Mouse (Mus musculus): Measurements from ENCODE around the gene Olfr889. TPM values are rescaled to one million over a fixed set of nuclear protein-coding genes. Genes with fewer than 3 reads are reported as not detected.
"Not testable (repeated sequence)": the region's sequence is repeated elsewhere in the genome, so short reads cannot be mapped to it uniquely, and the experiment has no call there.

The Olfr889 gene
- polyA plus RNA-seq (2012; rRNA removed) = not detected in 2 replicates

DNA sequence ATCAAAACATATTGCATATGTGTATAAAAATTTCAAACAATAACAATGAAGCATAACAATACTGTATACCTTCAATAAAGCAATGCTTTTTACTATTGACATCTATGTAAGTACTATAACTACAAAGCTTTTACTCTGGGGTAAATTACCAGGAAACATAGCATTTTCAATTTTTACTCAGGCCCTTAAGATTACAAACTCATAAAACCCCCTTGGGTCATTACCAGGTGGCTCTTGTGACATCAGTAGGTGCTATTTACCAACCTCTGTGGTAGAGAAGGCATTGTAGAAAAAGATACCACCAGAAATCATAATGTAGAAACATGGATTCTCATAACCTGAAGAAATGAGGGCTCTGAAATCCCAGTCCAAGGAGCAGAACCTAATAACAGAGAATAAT is at the start of gene Olfr889:
Gene Olfr889 (plus strand): TSS at position 301 of the 400 bp plus-strand sequence.
- no peak for DNase-seq (ENCODE audit: low read depth, low spot score)

DNA sequence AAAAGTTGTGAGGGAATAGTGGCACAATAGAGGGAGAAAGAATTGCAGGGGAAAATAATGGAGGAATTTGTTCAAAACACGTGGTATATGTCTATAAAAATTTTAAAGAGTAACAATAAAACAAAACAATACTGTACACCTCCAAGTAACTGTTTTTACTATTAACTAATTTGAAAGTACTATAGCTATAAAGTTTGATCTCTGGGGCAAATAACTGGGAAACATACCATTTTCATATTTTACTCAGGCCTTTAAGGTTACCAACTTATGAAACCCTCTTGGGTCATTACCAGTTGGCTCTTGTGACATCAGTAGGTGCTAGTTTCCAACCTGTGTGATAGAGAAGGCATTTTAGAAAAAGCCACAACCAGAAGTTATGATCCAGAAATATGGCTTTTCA is 31.2 kb upstream of the Olfr889 start, which contains the start of gene Olfr887:
Gene Olfr887 (plus strand): TSS at position 301 of the 400 bp plus-strand sequence.
- no peak for DNase-seq (ENCODE audit: low read depth, low spot score)
- 63% methylated on average over 1 of the region's 1 CpGs for WGBS

DNA sequence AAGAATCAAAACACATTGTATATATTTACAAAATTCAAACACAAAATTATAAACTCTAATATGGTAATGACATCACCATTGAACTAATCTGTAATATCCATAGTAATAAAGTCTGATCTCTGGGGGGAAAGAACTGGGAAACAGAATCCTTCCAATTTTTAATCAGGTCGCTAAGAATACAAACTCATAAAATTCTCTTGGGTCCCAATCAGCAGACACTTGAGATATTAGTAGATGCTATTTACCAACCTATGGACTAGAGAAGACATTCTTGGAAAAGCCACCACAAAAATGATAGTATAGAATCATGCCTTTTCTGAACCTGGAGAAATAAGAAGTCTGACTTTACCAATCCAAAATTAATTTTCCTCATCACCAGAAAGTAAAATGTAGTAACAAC is 7.2 kb upstream of the Olfr889 start, which contains the start of gene Olfr888:
Gene Olfr888 (plus strand): TSS at position 301 of the 400 bp plus-strand sequence.
- DNase-seq (ENCODE audit: low read depth, low spot score) = no peak
- 81% methylated on average over 1 of the region's 1 CpGs for WGBS

DNA sequence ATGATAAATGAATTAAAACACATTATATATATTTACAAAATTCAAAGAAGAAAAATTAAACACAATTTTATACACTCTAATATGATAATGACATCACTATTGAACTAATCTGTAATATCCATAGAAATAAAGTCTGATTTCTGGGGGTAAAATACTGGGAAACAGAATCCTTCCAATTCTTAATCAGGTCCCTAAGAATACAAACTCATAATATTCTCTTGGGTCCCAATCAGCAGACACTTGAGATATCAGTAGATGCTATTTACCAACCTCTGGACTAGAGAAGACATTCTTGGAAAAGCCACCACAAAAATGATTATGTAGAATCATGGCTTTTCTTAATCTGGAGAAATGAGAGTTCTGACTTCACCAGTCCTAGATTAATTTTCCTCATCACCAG is 27.2 kb downstream of the Olfr889 start, which contains the start of gene Olfr890:
Gene Olfr890 (plus strand): TSS at position 301 of the 400 bp plus-strand sequence.
- DNase-seq (ENCODE audit: low read depth, low spot score) = no peak

DNA sequence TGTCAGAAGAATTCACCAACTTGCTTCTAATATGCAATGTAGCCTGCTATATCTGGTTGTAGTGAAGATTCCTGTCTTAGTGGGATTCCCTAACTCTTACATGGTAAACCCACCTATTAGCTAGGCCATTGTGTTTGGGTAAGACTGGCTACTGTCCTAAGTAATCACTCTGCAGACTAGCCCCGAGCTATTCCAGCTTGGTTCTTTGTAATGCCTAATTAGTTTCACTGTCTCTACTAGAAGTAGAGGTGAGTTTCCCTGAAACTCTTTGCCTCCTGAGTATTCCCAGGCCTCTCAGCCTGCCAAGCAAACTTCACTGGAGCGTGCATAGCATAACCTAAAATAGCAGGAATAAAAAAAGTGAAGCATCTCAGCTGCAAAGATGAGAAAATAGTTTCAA is 53.3 kb downstream of the Olfr889 start:
- 49% methylated on average over 2 of the region's 2 CpGs for WGBS
- not testable (repeated sequence) for DNase-seq (ENCODE audit: low read depth, low spot score)

Other genes starting within 250 kb of the Olfr889 start
- gene Olfr145, start 218.5 kb upstream of the Olfr889 start, polyA plus RNA-seq (2012; rRNA removed) = not detected in 2 replicates
- gene Olfr878, start 197.4 kb upstream of the Olfr889 start, polyA plus RNA-seq (2012; rRNA removed) = not detected in 2 replicates
- not detected in 2 replicates for gene Olfr881, start 123.4 kb upstream of the Olfr889 start, polyA plus RNA-seq (2012; rRNA removed)
- gene Olfr883, start 89.4 kb upstream of the Olfr889 start, polyA plus RNA-seq (2012; rRNA removed) = not detected in 2 replicates
- not detected in 2 replicates for gene Olfr884, start 68.6 kb upstream of the Olfr889 start, polyA plus RNA-seq (2012; rRNA removed)
- not detected in 2 replicates for gene Olfr885, start 53.9 kb upstream of the Olfr889 start, polyA plus RNA-seq (2012; rRNA removed)
- gene Olfr887, start 31.1 kb upstream of the Olfr889 start, polyA plus RNA-seq (2012; rRNA removed) = not detected in 2 replicates
- gene Olfr888, start 7.1 kb upstream of the Olfr889 start, polyA plus RNA-seq (2012; rRNA removed) = not detected in 2 replicates
- not detected in 2 replicates for gene Olfr890, start 27.3 kb downstream of the Olfr889 start, polyA plus RNA-seq (2012; rRNA removed)
- not detected in 2 replicates for gene Olfr891, start 65.6 kb downstream of the Olfr889 start, polyA plus RNA-seq (2012; rRNA removed)
- gene Olfr893, start 93.2 kb downstream of the Olfr889 start, polyA plus RNA-seq (2012; rRNA removed) = not detected in 2 replicates
- not detected in 2 replicates for gene Olfr894, start 102.9 kb downstream of the Olfr889 start, polyA plus RNA-seq (2012; rRNA removed)
- gene Olfr143, start 137.6 kb downstream of the Olfr889 start, polyA plus RNA-seq (2012; rRNA removed) = not detected in 2 replicates
- not detected in 2 replicates for gene Olfr895, start 152.7 kb downstream of the Olfr889 start, polyA plus RNA-seq (2012; rRNA removed)
- gene Olfr896-ps1, start 175.9 kb downstream of the Olfr889 start, polyA plus RNA-seq (2012; rRNA removed) = not detected in 2 replicates
- not detected in 2 replicates for gene Olfr25, start 213.9 kb downstream of the Olfr889 start, polyA plus RNA-seq (2012; rRNA removed)
- gene Olfr898, start 233.2 kb downstream of the Olfr889 start, polyA plus RNA-seq (2012; rRNA removed) = not detected in 2 replicates